Mouse (Mus musculus) forebrain, postnatal 0 days (tissue): ENCODE data around the gene Zfp280b. TPM values are rescaled to one million over a fixed set of nuclear protein-coding genes. Genes with fewer than 3 reads are reported as not detected.

Experiments
- microRNA-seq, 2 experiments: library from miRNA; unstranded; fragments of <30 nt; microRNA quantifications; one replicate each; pipeline ENCODE4; 2016
- polyA plus RNA-seq: library from polyadenylated mRNA; unstranded; fragments of >200 nt; fragmentation: Nextera tagmentation; extraction: Ambion mirVana; gene quantifications from 2 replicates; pipeline ENCODE4 v1.2.1, GENCODE M21; 2015
- total RNA-seq: library from RNA; depleted of rRNA; stranded (reverse); fragments of >200 nt; gene quantifications from 2 replicates; pipeline ENCODE4 v1.2.3, GENCODE M21; 2014; rRNA removed

Zfp280b gene
- total and polyA plus RNA-seq, 2 experiments from 2014 or later, result 7.9 to 9.0 TPM

Small RNA genes lying within 50 kb of the gene (microRNA-seq; reads per million reads assigned to microRNA genes)
- 0 reads per million in 2 experiments for gene Mir6409

Other genes with a start within 250 kb of the Zfp280b start
- gene Gstt1, start 234.1 kb upstream of the Zfp280b start, total RNA-seq, result 19.2 and 22.8 TPM in 2 replicates
- 18.6 and 21.3 TPM in 2 replicates for gene Gstt1, start 234.1 kb upstream of the Zfp280b start, polyA plus RNA-seq
- gene Gstt4, start 210.1 kb upstream of the Zfp280b start, total RNA-seq, result not detected in 2 replicates
- gene Gstt4, start 210.1 kb upstream of the Zfp280b start, polyA plus RNA-seq, result not detected in 2 replicates
- gene Gstt2, start 195.2 kb upstream of the Zfp280b start, total RNA-seq, result 4.5 and 5.1 TPM in 2 replicates
- 7.4 and 7.8 TPM in 2 replicates for gene Gstt2, start 195.2 kb upstream of the Zfp280b start, polyA plus RNA-seq
- gene Mif, start 172.4 kb upstream of the Zfp280b start, total RNA-seq, result 598 and 704 TPM in 2 replicates
- 2,127 and 2,602 TPM in 2 replicates for gene Mif, start 172.4 kb upstream of the Zfp280b start, polyA plus RNA-seq
- 2.1 and 4.7 TPM in 2 replicates for gene Derl3, start 139.2 kb upstream of the Zfp280b start, total RNA-seq
- 1.4 and 1.7 TPM in 2 replicates for gene Derl3, start 139.2 kb upstream of the Zfp280b start, polyA plus RNA-seq
- 155 and 173 TPM in 2 replicates for gene Smarcb1, start 111.0 kb upstream of the Zfp280b start, total RNA-seq
- gene Smarcb1, start 111.0 kb upstream of the Zfp280b start, polyA plus RNA-seq, result 239 and 246 TPM in 2 replicates
- 69.9 and 93.0 TPM in 2 replicates for gene Chchd10, start 99.5 kb upstream of the Zfp280b start, total RNA-seq
- gene Chchd10, start 99.5 kb upstream of the Zfp280b start, polyA plus RNA-seq, result 97.1 and 121 TPM in 2 replicates
- 11.7 and 13.5 TPM in 2 replicates for gene Mmp11, start 96.2 kb upstream of the Zfp280b start, total RNA-seq
- 14.3 and 16.5 TPM in 2 replicates for gene Mmp11, start 96.2 kb upstream of the Zfp280b start, polyA plus RNA-seq
- 0.95 and 2.8 TPM in 2 replicates for gene Gm867, start 92.0 kb upstream of the Zfp280b start, total RNA-seq
- 0.97 and 1.0 TPM in 2 replicates for gene Gm867, start 92.0 kb upstream of the Zfp280b start, polyA plus RNA-seq
- not detected in 2 replicates for gene Vpreb3, start 89.6 kb upstream of the Zfp280b start, total RNA-seq
- 0.45 and 1.4 TPM in 2 replicates for gene Vpreb3, start 89.6 kb upstream of the Zfp280b start, polyA plus RNA-seq
- not detected in 2 replicates for gene Gm5134, start 78.1 kb upstream of the Zfp280b start, total RNA-seq
- not detected in 2 replicates for gene Gm5134, start 78.1 kb upstream of the Zfp280b start, polyA plus RNA-seq
- 0.15 TPM in 1 of 2 replicates, not detected in the other for gene Slc5a4b, start 78.3 kb downstream of the Zfp280b start, total RNA-seq
- gene Slc5a4b, start 78.3 kb downstream of the Zfp280b start, polyA plus RNA-seq, result 0.05 TPM in 1 of 2 replicates, not detected in the other
- gene Slc5a4a, start 114.8 kb downstream of the Zfp280b start, total RNA-seq, result 0.10 TPM in 1 of 2 replicates, not detected in the other
- 0.19 TPM in 1 of 2 replicates, not detected in the other for gene Slc5a4a, start 114.8 kb downstream of the Zfp280b start, polyA plus RNA-seq
- gene Prmt2, start 205.2 kb downstream of the Zfp280b start, total RNA-seq, result 155 and 162 TPM in 2 replicates
- 203 and 262 TPM in 2 replicates for gene Prmt2, start 205.2 kb downstream of the Zfp280b start, polyA plus RNA-seq
- 3.2 and 3.9 TPM in 2 replicates for gene S100b, start 221.2 kb downstream of the Zfp280b start, total RNA-seq
- gene S100b, start 221.2 kb downstream of the Zfp280b start, polyA plus RNA-seq, result 2.8 and 3.6 TPM in 2 replicates